Mouse (Mus musculus) retina, postnatal 1 day (tissue): ENCODE data around the gene Rai2.

Experiments
- DNase-seq: peaks from one replicate; pipeline ENCODE4 v3.0.0-alpha.2; 2012

The Rai2 gene

GRCm38 (mm10) chrX:161716865-161717763 is at the start of gene Rai2:
Rai2 (plus strand) TSS chrX:161717069.
- peak; percentile 59 for DNase-seq

- no peak for DNase-seq
Measured at GRCm38 (mm10) chrX:161689336-161689735, 27.5 kb upstream of the Rai2 start.

DNA sequence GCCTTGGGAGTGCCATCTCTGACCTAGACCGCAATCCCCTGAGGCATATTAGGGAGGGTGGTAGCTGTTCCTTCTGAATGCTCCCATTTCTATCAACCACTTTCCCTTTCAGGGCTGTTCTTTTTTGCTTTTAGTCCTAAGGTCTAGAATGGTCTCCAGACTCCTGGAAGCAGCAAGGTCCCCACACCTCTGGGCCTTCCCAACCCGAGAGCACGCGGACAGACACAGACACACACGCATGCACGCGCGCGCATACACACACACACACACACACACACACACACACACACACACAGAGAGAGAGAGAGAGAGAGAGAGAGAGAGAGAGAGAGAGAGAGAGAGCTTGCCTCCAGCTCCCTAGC is 385 bp upstream of the Rai2 start:
- DNase-seq, result no peak

DNA sequence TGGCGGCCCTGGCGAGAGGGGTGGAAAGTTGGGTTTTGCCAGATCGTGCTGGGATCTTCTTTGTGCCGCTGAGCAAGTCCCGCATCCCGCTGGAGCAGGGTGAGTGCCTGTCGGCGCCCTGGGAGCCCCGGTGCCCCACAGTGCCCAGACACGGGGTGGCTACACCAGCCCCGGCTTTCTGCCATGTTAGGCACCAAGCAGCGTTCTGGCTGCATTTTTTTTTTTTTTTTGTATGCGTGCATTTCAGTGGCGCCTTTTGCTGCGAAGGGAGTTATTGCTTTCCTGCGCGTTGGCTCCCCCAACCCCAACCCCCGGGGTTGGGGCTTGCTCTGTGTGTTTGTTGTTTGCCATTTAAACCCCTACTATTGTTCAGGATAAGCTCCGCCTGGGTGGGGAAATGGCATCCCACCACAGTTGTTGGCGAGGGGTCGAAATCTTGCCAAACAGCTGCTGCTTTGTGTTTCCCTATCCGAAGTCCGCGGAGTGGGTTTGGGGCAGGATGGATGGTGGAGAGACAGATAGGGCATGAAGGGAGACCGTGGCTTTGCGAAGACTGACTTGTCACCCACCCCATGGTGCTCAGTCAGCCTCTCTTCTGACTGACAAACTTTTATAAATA is 1.0 kb downstream of the Rai2 start:
- peak; percentile 30 for DNase-seq

DNA sequence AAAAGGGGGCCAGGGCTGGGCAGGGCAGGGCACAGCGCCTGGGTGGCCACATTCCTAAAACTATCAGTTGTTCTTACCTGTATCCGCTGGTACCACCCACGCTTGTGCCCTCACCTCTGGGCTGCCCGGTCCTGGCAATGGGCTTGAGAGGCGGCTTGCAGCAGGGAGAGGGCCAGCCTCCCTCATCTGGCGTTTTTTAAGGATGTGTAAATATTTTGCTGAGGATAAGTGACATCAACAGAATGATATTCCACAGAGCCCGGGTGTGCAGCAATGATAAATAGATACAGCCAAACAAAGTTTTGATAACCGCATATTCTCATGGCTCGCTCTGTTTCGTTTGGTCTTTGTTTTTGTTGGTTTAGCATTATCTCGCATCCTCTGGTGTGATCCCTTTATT is 1.7 kb downstream of the Rai2 start:
- no peak for DNase-seq

DNA sequence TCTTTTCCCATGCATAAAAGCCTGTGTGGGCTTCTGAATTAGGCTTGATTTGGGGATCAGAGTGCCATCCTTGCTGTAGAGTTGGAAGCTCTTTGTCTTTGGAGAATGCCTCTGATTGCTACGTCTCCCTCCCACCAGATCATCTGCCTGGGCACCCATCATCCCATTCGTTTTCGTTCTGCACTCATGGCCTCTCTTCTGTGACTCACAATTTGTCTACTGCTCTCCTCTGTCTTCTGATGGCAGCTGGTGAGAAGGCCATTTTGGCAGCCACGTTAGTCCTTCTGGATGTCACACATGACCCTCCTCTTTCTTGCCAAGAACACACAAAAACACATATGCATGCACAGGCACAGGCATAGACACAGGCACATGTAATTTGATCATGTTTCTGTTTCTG is 4.2 kb downstream of the Rai2 start:
- no peak for DNase-seq

GRCm38 (mm10) chrX:161723391-161723808 is 6.5 kb downstream of the Rai2 start:
- no peak for DNase-seq

DNA sequence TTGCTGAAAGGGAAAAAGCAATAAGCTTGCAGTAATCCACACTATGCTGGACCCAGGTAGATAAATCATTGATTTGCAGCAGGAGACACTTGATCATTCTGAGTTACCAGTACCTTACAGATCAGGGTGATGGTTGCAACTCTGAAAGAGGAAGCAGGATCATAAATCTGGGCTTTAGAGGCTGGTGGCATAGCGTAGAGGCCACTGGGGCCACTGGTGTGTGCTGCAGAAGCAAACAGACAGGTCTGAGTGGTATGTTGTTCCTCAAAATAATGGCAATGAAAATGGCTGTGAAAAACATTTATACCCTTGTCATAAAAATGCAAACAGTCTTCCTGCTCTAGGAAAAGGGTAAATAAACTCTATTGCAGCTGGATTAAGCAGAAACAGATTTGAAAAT is 9.4 kb downstream of the Rai2 start:
- DNase-seq, result no peak

- no peak for DNase-seq
Measured at GRCm38 (mm10) chrX:161728507-161728906, 11.6 kb downstream of the Rai2 start.

GRCm38 (mm10) chrX:161730026-161730425 is 13.2 kb downstream of the Rai2 start:
- DNase-seq, result no peak

DNA sequence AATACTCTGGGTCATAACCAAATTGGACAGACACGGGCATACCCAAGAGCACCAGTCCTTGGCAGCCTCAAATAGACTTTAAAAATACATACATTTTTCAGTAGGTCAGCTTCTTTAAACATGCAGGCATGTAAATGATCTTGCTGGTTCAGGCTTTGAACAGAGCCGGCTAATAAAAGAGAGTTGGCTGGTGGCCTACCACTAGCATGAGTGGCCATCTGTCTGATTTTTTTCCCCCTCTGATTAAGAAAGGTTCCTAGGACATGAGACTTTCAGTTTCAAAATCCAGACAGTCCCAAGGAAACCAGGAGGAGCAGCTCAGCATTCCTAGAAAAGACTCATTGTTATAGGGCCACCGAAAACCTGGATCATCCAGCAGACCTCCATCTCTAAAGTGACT is 15.0 kb downstream of the Rai2 start:
- no peak for DNase-seq

DNA sequence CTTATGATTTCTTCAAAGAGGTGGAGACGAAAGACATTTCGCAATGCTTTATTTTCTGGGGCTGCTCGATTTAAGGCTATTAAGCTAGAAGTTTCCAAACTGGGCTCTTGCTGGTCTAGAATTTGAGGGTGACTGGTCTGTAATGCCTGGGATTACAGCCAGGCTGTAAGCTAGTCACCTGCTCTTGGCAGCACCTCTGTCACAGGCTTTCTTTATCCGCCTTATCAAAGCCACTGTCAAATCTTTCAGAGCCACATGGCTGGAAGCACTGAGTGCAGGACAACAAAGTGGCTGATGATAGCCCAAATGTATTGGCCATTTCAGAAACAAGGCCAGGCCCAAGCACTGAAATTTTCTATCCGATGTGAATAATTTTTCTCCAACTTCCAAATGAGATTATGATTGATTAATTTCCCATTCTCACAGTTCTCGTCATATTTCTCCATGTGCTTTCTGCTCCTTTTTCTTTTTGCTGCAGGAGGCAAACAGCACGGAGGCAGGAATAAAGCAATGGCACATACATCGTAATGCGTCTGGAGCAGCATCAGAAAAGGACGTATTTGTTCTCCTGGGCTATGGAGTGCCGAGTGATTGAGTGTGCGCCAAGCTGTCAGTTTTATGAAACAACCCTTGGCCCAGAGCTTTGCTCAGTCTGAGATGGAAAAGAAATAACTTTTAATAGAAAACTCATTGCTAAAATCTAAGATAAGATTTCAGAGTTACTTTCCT is 16.9 kb downstream of the Rai2 start:
- DNase-seq, result no peak

GRCm38 (mm10) chrX:161734310-161734676 is 17.4 kb downstream of the Rai2 start:
- DNase-seq, result no peak

DNA sequence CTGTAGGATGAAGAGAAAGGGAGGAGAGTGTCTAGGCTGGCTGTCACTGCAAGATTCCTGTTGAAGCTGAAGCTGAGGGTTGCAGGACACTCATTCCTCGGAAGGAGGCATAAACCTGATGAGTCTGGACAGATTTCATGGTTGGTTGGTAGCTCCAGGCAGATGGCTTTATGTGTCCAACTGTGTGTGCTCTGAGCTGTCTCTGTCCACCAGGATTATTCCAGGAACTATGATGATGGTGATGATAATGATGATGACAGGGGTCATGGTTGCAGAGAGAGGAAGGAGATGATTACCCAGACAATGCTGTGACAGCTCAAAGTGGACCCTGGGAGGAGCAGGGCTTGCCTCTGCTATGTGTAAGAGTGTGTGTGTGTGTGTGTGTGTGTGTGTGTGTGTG is 22.5 kb downstream of the Rai2 start:
- peak; percentile 58 for DNase-seq

DNA sequence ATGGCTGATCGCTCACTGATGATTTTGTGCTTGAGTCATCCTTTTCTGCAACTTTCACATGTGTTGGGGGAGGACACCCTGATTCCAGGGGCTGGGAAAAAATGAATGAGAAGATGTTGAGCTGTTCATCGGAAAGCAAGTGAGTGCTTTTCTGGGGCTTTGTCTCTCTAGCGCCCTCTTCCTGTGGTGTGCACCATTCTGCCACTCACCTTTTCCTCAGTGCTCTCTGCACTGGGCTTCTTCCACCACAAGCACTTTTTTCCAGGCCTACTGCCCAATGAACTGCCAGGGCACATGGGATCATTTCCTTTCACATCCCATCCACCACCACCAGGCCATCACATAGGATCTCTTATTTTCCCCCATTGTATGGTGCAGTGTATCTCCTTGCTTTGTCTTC is 26.2 kb downstream of the Rai2 start:
- no peak for DNase-seq

DNA sequence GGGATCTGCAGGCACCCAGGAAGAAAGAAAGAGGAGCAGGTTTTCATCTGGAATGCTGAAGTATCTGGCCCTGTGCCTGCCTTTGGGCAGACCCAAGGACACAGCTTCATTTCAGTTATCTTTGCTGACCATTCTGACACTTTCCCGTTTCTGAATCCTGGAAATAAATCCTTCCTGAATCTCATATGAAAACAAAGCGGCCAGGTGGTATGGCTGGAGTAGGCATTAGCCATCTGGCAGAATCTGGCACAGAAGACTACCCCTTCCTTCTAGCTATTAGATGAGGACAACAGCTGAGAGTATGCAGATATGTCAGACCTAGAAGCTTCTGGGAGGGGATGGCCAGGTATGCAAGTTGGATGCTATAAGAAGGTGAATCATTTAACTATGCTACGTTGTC is 28.4 kb downstream of the Rai2 start:
- DNase-seq, result no peak

DNA sequence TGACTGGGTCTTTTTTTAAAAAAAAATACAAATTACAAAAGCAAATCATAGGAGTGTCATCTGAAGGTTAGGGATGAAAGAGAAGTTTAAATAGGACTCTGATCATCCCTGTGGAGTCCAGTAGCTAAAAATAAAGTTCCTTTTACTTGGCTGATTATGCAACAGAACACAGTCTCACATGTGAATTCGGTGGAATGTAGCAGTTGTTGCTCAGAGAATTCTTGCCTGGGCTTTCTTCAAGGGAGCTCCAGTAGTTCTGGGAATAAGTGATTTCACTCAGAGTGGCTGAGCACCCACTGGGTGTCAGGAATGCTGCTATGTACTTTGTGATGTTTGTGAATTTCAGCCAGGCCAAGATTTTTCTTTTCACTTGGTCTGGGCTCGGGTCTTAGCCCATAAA is 30.5 kb downstream of the Rai2 start:
- no peak for DNase-seq

- DNase-seq, result no peak
Measured at GRCm38 (mm10) chrX:161753514-161753913, 36.6 kb downstream of the Rai2 start.

DNA sequence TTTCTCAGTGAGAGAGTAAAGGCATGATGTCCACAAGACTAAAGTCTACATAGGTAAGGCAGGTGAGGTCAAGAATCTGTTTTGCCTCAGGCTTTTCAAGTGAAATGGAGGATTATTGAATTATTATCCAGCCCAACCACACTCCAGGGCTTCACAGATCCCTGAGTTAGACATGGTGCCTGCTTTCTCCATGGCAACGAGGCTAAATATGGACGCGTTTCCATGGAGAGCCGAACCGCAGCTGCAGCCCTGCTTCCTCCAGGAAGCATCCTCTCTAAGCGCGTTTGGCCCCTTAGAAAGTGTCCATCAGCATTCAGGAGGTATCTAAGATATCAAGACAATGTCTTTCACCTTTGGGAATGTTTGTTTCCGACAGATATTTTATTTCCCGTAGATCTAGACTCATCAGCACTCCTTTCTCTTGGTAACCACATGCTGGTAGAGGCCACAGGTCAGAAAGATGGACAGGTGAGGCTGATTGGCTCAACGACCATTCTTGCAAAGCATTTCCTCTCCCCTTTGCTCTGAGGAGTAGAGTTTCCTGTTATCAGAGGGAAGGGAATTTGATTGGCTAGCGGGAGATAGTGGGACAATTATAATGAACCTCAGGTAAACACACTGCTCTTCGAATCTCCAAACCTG is 59.6 kb downstream of the Rai2 start:
- DNase-seq, result peak; percentile 67

DNA sequence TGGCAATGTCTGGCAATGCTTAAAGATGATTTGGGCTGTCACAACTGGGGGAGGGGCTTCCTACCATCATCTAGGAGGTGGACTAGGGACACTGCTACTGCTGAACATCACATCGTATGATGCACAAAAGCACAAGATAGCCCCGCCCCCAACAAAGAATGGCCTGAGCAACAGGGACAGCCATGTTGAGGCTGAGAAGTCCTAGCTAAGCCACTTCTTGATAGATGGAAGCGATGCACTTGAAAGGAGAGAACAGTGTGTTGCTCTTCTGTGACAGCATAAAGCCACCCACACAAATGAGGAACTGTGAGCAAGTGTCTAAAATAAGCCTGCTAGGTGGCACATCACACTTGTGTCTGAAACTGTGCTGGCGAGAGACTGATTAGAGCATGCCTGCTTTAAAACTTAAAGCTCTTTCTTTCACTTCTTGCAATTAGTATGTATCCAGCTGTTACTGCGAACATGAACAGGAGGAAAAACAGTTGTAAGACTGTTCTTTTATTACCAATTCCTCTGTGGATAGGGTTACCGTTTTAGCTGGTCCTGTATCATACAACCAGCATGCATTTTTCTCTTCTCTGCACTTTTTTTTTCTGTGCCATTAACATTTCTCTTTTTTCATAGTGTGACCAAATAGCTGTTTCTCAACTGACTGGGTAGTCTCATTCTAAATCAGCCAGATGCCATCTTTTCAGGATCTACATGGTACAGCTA is 63.6 kb downstream of the Rai2 start:
- DNase-seq, result peak; percentile 52

- DNase-seq, result peak; percentile 38
Measured at GRCm38 (mm10) chrX:161790182-161790581, 73.3 kb downstream of the Rai2 start.

DNA sequence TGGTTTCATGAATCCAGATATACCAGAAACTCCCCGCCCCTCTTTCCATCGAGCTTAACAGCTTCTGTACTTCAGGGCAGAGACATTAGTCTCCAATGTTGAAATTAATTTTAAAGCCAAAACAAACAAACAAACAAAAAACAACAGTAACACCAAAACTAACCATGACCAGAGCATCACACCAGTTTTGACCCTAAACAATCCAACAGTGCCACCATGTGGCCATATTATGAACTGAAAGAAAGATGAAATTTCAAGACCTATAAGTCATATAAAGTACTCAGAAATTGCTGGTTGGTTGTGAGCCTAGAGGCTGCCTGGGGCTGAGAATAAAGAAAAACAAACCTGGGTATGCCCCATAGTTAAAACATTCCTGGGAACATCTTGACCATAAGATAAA is 109.3 kb downstream of the Rai2 start:
- DNase-seq, result peak; percentile 60
